Mouse (Mus musculus): ENCODE measurements around the gene Akt1.

The Akt1 gene

GRCm38 (mm10) chr12:112674132-112675011 lies at the start of gene Akt1:
Akt1 (minus strand) TSS chr12:112674884.
- peak; percentile 65 to 67 for DNase-seq

DNA sequence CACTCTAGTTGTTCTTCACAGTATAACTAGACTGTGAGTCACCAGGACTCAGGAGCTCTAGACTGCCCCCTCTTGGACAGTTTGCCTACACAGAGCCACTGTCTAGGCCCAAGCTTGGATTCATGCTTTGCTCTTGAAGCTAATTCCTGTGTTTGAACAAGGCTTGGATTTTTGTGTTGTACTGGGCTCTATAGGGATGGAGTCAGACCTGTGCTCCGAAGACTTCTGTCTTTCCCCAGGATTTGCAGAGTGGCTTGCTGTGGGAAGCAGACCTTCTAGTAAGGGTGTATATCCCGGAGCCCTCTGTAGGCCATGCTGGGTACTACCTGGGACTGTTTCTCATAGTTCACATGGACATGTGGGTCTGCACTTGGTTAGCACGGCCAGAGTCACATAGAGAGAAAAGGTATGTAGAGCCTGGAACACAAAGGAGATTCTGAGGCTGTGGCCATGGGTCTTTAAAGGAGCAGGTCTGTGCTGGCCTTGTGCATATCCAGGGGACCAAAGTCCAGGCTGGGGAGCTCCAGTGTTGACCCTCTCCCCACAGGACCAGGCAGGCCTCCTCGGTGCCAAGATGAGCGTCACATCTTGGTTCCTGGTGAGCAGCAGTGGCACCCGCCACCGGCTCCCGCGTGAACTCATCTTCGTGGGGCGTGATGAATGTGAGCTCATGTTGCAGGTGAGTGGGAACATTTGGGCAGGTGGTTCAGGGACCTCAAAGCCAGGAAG lies 49.6 kb upstream of the Akt1 start:
- peak; percentile 92 to 93 for DNase-seq

DNA sequence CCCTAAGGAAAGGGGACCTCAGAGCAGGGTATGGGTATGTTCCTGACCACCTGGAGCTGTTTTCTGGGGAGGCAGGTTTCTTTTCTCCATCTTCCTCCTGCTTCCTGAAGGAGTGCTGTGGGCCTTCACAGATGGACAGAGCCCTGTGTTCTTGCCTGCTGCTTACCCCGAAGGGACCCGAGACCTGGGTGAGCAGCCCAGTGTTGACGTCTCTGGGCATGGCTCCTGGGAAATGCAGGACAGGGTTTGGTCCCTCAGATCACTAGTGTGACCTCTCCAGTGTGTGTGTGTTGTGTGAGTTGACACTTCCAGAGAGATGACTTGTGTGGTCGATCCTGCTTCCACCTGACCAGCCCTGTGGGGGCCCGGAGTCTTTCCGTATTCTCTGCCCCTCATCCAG lies 48.8 kb upstream of the Akt1 start:
- no peak for DNase-seq

DNA sequence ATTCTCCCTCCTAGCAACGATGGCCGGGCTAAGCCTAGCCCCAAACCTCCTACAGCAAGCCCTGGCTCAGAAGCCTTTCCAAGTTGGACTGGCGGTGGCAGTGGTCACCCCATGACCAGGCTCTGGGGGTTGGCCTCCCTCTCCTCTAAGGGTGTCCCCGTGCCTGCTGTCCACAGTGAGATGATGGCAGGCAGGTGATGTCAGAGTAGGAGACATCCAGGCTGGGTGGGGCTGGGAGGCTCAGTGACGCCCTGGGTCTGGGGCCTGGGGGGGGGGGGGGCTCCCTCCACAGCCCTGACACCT lies 48.3 kb upstream of the Akt1 start:
- peak; percentile 46 to 52 for DNase-seq

DNA sequence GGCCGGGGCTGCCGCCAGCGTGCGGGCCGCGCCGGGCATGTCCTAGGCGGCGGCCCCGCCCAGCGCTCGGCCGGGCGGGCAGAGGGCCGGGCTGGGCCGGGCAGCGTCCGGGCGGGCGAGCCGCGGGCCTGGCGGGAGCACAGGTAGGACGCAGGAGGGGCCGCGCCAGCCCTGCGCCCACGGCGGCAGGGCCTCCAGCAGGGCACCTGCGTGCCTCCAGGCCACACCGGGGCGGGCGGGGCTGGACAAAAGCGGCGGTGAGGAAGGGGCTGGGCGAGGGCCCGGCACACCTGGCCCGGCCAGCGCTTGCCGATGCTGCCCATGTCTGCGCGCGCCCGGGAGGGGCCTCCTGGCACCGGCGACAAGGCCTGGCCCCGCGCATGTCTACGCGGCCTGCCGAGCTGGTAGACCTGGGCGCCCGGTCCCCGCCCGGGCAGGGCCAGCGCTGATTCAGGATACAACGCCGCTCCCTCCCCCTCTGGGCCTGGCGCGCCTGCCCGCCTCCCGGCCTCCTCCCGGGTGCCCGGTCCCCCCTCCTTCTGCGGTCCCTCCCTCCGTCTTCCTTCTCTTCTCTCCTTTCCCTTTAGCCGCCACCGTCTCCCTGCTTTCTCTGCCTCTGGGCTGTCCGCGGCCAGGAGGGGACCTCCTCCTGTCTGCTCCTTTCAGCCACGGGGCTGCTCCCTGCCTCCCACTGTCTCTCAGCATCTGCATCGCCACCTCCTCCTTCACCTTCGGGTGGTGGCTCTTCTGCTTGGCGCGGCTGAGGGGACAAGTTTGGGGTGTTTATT lies 47.8 kb upstream of the Akt1 start:
- DNase-seq = peak; percentile 79 to 80

GRCm38 (mm10) chr12:112721424-112722239 lies 46.9 kb upstream of the Akt1 start:
- DNase-seq = peak; percentile 83 to 85

- peak in 1 of 2 experiments; percentile 32 for DNase-seq
These were observed 46.3 kb upstream of the Akt1 start for GRCm38 (mm10) chr12:112720890-112721423.

DNA sequence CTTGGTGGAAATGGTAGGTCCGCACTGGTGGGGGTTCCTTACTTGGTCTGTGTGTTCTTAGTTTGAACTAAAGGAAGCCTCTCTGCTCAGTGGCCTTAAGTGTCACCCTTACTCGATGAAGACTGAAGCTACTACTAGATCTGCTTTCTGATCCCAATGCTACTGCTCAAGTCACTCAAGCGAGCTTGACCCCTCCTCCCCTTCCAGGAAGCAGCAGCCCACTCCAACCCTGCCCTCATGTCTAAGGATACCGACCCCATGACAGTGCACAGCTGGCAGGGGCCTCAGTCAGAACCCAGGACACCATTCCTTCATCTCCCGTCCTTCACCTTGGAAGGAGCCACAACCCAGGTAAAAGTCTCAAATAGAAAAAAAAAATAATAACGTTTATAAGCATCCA lies 45.5 kb upstream of the Akt1 start, which contains the start of gene Cep170b:
Gene Cep170b, plus strand, starts transcription at position 240 of the 400 bp plus-strand sequence.
- DNase-seq = no peak

DNA sequence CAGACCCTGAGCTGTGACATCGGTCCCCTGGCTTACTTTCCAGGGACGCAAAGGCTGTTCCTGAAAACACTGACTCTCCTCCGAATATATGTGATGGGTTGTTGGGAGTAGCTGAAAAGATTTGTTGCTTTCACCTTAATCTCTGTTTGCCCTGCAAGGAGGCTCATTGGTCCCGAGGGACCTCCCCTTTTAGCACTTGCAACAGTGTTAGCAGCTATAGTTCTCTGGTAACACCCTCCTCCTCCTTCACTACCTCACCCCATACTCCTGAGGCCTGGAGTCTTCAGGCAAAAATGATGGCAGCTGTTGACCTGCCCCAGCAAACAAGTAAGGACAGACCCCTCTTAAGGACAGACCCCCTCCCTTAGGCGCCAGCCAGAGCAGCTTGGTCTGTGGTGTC lies 44.3 kb upstream of the Akt1 start:
- no peak for DNase-seq

DNA sequence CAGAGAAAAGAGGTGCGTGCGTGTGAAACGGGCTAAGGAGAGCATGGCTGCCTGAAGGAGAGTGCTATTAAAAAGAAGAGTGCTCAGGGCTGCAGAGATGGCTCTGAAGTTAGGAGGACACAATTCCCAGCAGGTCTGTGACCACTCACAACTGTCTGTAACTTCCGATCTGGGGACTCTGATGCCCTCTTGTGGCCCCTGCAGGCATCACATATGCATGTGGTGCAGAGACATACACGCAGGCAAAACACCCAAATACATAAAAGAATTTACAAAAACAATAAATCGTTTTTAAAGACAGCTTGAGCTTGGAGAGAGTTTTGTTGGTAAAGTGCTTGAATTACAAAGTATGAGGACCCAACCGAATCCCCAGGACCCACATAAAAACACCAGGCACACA lies 42.5 kb upstream of the Akt1 start:
- peak; percentile 74 to 75 for DNase-seq

DNA sequence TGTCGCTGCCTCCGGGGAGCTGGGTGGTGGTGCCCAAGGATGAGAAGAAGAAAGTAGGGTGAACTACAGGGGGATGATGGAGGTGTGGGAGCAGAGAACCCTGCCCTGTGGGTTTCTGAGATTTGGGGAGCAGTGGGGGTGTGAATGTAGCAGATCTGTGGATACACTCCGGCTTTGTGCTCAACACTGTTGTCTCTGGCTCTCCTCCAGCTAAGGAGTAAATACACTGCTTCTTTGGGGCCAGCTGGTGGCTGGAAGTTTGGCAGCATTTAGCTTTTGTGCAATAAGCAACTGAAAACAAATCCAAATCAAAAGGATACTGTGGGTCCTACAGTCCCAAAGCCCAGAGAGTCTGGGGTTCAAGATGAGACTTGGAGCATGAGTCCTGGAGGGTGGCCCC lies 39.3 kb upstream of the Akt1 start:
- peak; percentile 41 to 61 for DNase-seq

GRCm38 (mm10) chr12:112707573-112707869 lies 32.8 kb upstream of the Akt1 start:
- no peak for DNase-seq

DNA sequence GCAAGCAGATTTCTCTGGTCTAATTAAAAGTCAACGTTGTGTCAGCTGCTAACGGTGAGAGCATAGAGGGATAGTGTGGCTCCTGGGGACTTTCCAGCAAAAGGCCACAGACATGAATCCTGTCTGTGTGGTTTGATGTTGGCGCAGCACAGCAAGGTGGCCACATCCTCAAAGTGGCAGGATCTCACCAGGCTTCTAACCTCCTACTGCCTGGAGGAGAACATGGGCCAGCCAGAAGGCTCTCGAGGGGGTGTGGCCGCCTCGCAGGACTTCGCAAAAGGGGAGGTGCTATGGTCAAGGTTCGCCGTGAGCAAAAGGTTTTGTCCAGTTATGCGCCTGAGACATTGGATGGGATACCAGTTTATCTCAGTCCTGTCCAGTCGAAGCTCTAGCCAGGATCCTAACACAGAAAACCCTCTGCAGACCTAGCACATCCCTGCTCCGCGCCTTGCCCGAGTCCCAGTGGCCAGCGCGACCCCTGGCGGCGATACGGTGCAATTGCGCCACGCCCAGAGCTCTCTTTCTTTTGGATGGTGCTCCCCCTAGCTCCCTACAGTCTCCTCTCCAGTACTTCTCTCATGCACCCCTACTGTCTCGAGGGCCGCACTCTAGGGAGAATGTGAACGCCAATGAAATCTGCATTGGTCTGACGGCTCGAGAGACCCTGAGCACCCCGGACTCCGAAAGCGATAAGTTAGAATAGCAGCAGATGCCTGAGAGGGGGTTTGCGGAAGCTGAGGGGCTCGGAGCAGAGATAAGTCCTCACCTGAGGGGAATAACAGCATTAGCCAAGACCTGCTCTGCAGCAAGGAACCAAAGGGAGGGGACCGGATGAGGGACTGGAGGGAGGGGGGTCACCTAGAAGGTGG lies 32.3 kb upstream of the Akt1 start:
- DNase-seq = peak; percentile 95 to 96

DNA sequence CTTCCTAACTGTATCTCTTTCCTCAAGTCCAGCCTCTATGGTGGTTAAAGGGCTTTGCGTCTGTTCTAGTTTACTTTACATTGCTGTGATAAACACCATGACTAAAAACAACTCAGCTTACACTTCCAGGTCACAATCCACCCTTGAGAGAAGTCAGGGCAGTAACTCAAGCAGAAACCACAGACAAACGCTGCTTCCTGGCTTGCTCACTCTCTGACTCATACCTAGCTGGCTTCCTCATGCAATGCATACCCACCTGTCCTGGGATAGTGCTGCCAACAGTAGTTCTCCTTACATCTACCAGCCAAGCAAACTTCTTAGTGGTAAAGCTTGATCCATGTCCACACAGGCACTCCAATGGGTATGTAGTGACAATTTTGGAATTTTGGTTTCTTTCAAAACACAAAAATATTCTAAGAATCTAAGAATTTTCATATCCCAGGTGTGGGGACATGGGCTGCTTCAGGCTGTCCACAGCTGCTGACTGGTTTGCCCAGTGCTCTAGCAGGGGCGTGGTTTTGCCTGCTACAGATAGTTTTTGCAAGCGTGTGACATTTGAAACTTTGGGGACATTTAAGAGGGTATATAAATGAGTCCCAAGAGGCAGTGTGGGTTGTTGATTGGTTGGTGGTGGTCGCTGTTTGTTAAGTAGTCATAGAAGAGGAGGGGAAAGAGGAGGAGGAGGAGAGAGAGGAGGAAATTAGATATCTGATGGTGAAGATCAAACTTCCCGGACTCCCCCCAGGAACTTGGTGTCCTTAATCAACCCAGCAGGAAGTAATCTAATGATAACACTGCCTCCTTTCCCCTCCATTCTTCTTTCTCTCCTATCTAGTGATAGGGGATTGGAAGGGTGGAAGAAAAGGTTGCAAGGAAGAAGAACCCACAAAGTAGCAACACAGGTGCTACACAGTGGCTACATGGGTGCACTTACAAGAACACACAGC lies 28.0 kb upstream of the Akt1 start:
- no peak for DNase-seq

- peak in 1 of 2 experiments; percentile 34 for DNase-seq
These were observed 25.8 kb upstream of the Akt1 start for GRCm38 (mm10) chr12:112700522-112700921.

DNA sequence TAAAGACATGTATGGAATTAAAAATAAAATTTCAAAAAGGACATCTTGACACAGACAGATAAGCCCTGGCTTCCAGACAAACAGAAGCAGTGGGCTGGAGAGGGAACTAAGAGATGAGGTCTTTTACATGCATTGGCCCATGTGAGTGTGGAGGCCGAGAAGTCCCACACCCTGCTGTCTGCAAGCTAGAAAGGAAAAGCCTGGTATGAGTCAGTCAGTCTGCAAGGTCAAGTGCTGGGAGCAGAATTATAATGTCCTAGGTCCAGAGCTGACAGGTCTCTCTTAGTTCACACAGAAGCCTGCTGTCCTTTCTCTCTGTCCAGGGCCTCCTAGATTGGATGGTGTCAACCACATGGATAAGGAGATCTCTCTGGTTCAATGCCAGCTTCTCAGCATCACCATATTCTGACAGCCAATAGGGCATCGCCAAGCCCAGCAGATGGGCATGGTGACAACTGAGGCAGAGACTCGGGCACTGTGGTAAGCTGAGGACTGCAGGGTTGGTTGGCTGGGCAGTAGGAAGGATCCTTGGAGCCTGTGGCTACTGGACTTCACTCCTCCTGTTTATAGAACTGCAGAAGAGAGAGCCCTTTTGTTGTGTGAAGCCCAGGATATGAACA lies 22.2 kb upstream of the Akt1 start:
- DNase-seq = peak; percentile 79

DNA sequence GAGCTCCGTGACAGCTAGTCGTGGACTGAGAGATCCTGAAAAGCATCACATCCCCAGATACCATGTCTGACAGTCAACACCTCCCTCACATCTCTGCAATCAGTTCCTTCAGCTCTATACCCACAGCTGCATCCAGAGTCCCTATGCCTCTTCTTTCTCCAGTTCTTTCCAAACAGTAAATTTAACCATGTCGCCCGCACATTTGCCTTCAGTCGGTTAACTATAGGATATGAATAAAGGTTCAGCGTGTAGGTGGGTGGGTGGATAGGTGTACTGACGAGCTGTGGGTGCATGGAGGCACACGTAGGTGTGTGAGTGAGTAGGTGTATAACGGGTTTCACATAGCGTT lies 19.4 kb upstream of the Akt1 start:
- no peak for DNase-seq

- peak; percentile 97 to 98 for DNase-seq
These were observed 18.8 kb upstream of the Akt1 start for GRCm38 (mm10) chr12:112693185-112694126.

GRCm38 (mm10) chr12:112688458-112688857 lies 13.8 kb upstream of the Akt1 start:
- no peak for DNase-seq

Data from cerebellum, postnatal 10 days (tissue).